Mouse (Mus musculus): ENCODE data around the gene Mxi1.

- no peak for TF ChIP-seq POLR2A (IDR thresholded peaks at IDR 0.05; ENCODE audit: borderline replicate concordance, insufficient read depth, low read length)
- TF ChIP-seq CTCF (IDR thresholded peaks at IDR 0.05; ENCODE audit: borderline replicate concordance, insufficient read depth, low read depth, low read length), result no peak
Observed at GRCm38 (mm10) chr19:53309631-53310030, 687 bp upstream of the Mxi1 start.
